Mouse (Mus musculus): ENCODE results near the gene Nxf1. TPM values are rescaled to one million over a fixed set of nuclear protein-coding genes. Genes with fewer than 3 reads are reported as not detected.
A peak's percentile ranks its signal among the peaks of the same experiment; 100 is the strongest.

Nxf1 gene
- total RNA-seq, 2 experiments from 2014 or later: 99.8 to 119 TPM

- DNase-seq: peak; percentile 99
Measured at GRCm38 (mm10) chr19:8819596-8820423, 62.9 kb downstream of the Nxf1 start, which contains the start of gene Hnrnpul2. Hnrnpul2 (plus strand) TSS chr19:8820010.

Small RNA genes within 50 kb of the gene (microRNA-seq; reads per million reads assigned to microRNA genes)
- gene Mir6992: 0 reads per million in 2 experiments

Other genes with a start within 250 kb of the Nxf1 start
- 1 to 10 TPM; 8.6 TPM for gene Slc22a8, start 165.8 kb upstream of the Nxf1 start, total RNA-seq (2021)
- gene Slc22a6, start 139.0 kb upstream of the Nxf1 start, total RNA-seq (2021): 1 to 10 TPM; 1.7 to 2.1 TPM
- gene Chrm1, start 93.3 kb upstream of the Nxf1 start, total RNA-seq (2021): 100 to 1,000 TPM; 172 to 186 TPM
- gene Slc3a2, start 33.7 kb upstream of the Nxf1 start, total RNA-seq (2021): 100 to 1,000 TPM; 146 to 149 TPM
- 10 to 100 TPM; 51.0 to 52.3 TPM for gene Wdr74, start 21.2 kb upstream of the Nxf1 start, total RNA-seq (2021)
- gene 1700092M07Rik, start 16.4 kb upstream of the Nxf1 start, total RNA-seq (2021): 1 to 10 TPM; 1.3 to 1.4 TPM
- gene Stx5a, start 15.7 kb upstream of the Nxf1 start, total RNA-seq (2021): 10 to 100 TPM; 67.4 to 76.3 TPM
- gene Tmem223, start 13.9 kb downstream of the Nxf1 start, total RNA-seq (2021): 10 to 100 TPM; 79.7 to 86.2 TPM
- 1 to 10 TPM; 9.4 to 9.9 TPM for gene Tmem179b, start 17.4 kb downstream of the Nxf1 start, total RNA-seq (2021)
- 10 to 100 TPM; 12.2 to 13.8 TPM for gene Taf6l, start 29.3 kb downstream of the Nxf1 start, total RNA-seq (2021)
- gene Polr2g, start 41.5 kb downstream of the Nxf1 start, total RNA-seq (2021): 100 to 1,000 TPM; 113 to 115 TPM
- 1 to 10 TPM; 6.8 to 7.1 TPM for gene Zbtb3, start 45.5 kb downstream of the Nxf1 start, total RNA-seq (2021)
- 10 to 100 TPM; 36.5 to 37.3 TPM for gene Ttc9c, start 62.3 kb downstream of the Nxf1 start, total RNA-seq (2021)
- gene Hnrnpul2, start 62.9 kb downstream of the Nxf1 start, total RNA-seq (2021): 100 to 1,000 TPM; 123 to 126 TPM
- gene AC129217.1, start 72.7 kb downstream of the Nxf1 start, total RNA-seq (2021): not detected
- gene Bscl2, start 80.4 kb downstream of the Nxf1 start, total RNA-seq (2021): 100 to 1,000 TPM in 1 of 2 experiments, 10 to 100 TPM in 1; 99.0 to 112 TPM
- 100 to 1,000 TPM; 161 to 172 TPM for gene Gng3, start 82.1 kb downstream of the Nxf1 start, total RNA-seq (2021)
- under 1 TPM; 0.55 to 0.61 TPM for gene Lrrn4cl, start 93.7 kb downstream of the Nxf1 start, total RNA-seq (2021)
- gene Ubxn1, start 114.4 kb downstream of the Nxf1 start, total RNA-seq (2021): 10 to 100 TPM; 85.7 to 98.6 TPM
- 10 to 100 TPM; 31.5 to 31.7 TPM for gene Uqcc3, start 123.8 kb downstream of the Nxf1 start, total RNA-seq (2021)
- 1 to 10 TPM; 4.7 to 6.3 TPM for gene Lbhd1, start 126.7 kb downstream of the Nxf1 start, total RNA-seq (2021)
- gene Gm49403, start 126.9 kb downstream of the Nxf1 start, total RNA-seq (2021): not detected
- 10 to 100 TPM; 20.7 to 23.2 TPM for gene 1810009A15Rik, start 131.8 kb downstream of the Nxf1 start, total RNA-seq (2021)
- gene Gm49416, start 131.9 kb downstream of the Nxf1 start, total RNA-seq (2021): 1 to 10 TPM in 1 of 2 experiments, under 1 TPM in 1; 0.99 to 2.3 TPM
- gene Ints5, start 135.9 kb downstream of the Nxf1 start, total RNA-seq (2021): 10 to 100 TPM; 25.2 to 26.3 TPM
- gene Ganab, start 141.0 kb downstream of the Nxf1 start, total RNA-seq (2021): 100 to 1,000 TPM; 111 to 118 TPM
- gene B3gat3, start 163.3 kb downstream of the Nxf1 start, total RNA-seq (2021): 100 to 1,000 TPM; 165 to 175 TPM
- gene Rom1, start 172.3 kb downstream of the Nxf1 start, total RNA-seq (2021): 1 to 10 TPM; 4.0 TPM
- gene Eml3, start 172.5 kb downstream of the Nxf1 start, total RNA-seq (2021): 10 to 100 TPM; 10.9 to 11.8 TPM
- 10 to 100 TPM; 54.7 to 60.7 TPM for gene Mta2, start 184.8 kb downstream of the Nxf1 start, total RNA-seq (2021)
- 10 to 100 TPM; 19.6 to 19.7 TPM for gene Tut1, start 196.8 kb downstream of the Nxf1 start, total RNA-seq (2021)
- 100 to 1,000 TPM; 233 to 254 TPM for gene Eef1g, start 210.0 kb downstream of the Nxf1 start, total RNA-seq (2021)
- gene Ahnak, start 232.2 kb downstream of the Nxf1 start, total RNA-seq (2021): 10 to 100 TPM; 14.5 to 24.0 TPM